Mouse (Mus musculus): ENCODE measurements around the gene Mapk8ip3. TPM values are rescaled to one million over a fixed set of nuclear protein-coding genes. Genes with fewer than 3 reads are reported as not detected.

The Mapk8ip3 gene
- polyA plus RNA-seq, 1 experiment = 272 TPM

- H3K4me1 ChIP-seq (replicated peaks; ENCODE audit: control insufficient read depth, insufficient read depth, low read length) = no peaks in the 10 kb centered on the region; the same call in 1 of the 2 replicates
- no peaks in the 10 kb centered on the region for H3K36me3 ChIP-seq (ENCODE audit: control insufficient read depth, insufficient read depth, low read length)
- no peak for DNase-seq
- no peaks in the 10 kb centered on the region for H3K27me3 ChIP-seq (ENCODE audit: control insufficient read depth, insufficient read depth, low read length)
- no peak overlapping the region for H3K27ac ChIP-seq (ENCODE audit: control insufficient read depth, insufficient read depth, low read length)
- no peak overlapping the region for H3K4me3 ChIP-seq (ENCODE audit: control insufficient read depth, insufficient read depth, low read length)
- no peak for TF ChIP-seq CTCF (IDR thresholded peaks at IDR 0.05; ENCODE audit: borderline replicate concordance, control insufficient read depth, extremely low read depth, insufficient read depth, low read length, poor library complexity)
- TF ChIP-seq POLR2A (IDR thresholded peaks at IDR 0.05; ENCODE audit: control insufficient read depth, extremely low read depth, insufficient read depth, low read length, poor library complexity) = no peak
- WGBS = 67% methylated on average over 4 of the region's 4 CpGs
These were observed 62.9 kb downstream of the Mapk8ip3 start for GRCm38 (mm10) chr17:24873695-24874404.

- Histone ChIP-seq H3K4me3 (ENCODE audit: control insufficient read depth, insufficient read depth, low read length) (no peak overlapping the region), H3K27me3 (ENCODE audit: control insufficient read depth, insufficient read depth, low read length) (no peaks in the 10 kb centered on the region), H3K27ac (ENCODE audit: control insufficient read depth, insufficient read depth, low read length) (no peak overlapping the region), H3K36me3 (ENCODE audit: control insufficient read depth, insufficient read depth, low read length) (no peaks in the 10 kb centered on the region), H3K4me1 (replicated peaks; ENCODE audit: control insufficient read depth, insufficient read depth, low read length) (no peaks in the 10 kb centered on the region)
- WGBS = 97% methylated on average over 10 of the region's 10 CpGs
- TF ChIP-seq POLR2A (IDR thresholded peaks at IDR 0.05; ENCODE audit: control insufficient read depth, extremely low read depth, insufficient read depth, low read length, poor library complexity) = no peak
- no peak for TF ChIP-seq CTCF (IDR thresholded peaks at IDR 0.05; ENCODE audit: borderline replicate concordance, control insufficient read depth, extremely low read depth, insufficient read depth, low read length, poor library complexity)
- no peak for DNase-seq
These were observed 68.9 kb downstream of the Mapk8ip3 start for GRCm38 (mm10) chr17:24867914-24868313.

GRCm38 (mm10) chr17:24865776-24866175, 71.0 kb downstream of the Mapk8ip3 start, which contains the start of gene Igfals:
Igfals (plus strand) TSS chr17:24865997.
- TF ChIP-seq POLR2A (IDR thresholded peaks at IDR 0.05; ENCODE audit: control insufficient read depth, extremely low read depth, insufficient read depth, low read length, poor library complexity) (no peak), CTCF (IDR thresholded peaks at IDR 0.05; ENCODE audit: borderline replicate concordance, control insufficient read depth, extremely low read depth, insufficient read depth, low read length, poor library complexity) (no peak)
- H3K36me3 ChIP-seq (ENCODE audit: control insufficient read depth, insufficient read depth, low read length) = peaks cover 6% of the 10 kb centered on the region
- WGBS = 95% methylated on average over 8 of the region's 8 CpGs
- no peaks in the 10 kb centered on the region for H3K4me1 ChIP-seq (replicated peaks; ENCODE audit: control insufficient read depth, insufficient read depth, low read length)
- H3K27ac ChIP-seq (ENCODE audit: control insufficient read depth, insufficient read depth, low read length) = no peak within 1 kb of the TSS
- H3K4me3 ChIP-seq (ENCODE audit: control insufficient read depth, insufficient read depth, low read length) = no peak within 1 kb of the TSS
- DNase-seq = no peak
- no peaks in the 10 kb centered on the region for H3K27me3 ChIP-seq (ENCODE audit: control insufficient read depth, insufficient read depth, low read length)

GRCm38 (mm10) chr17:24861785-24862184, 75.0 kb downstream of the Mapk8ip3 start:
- H3K36me3 ChIP-seq (ENCODE audit: control insufficient read depth, insufficient read depth, low read length) = peaks cover 6% of the 10 kb centered on the region
- H3K4me3 ChIP-seq (ENCODE audit: control insufficient read depth, insufficient read depth, low read length) = no peak overlapping the region
- no peak for TF ChIP-seq POLR2A (IDR thresholded peaks at IDR 0.05; ENCODE audit: control insufficient read depth, extremely low read depth, insufficient read depth, low read length, poor library complexity)
- no peak for TF ChIP-seq CTCF (IDR thresholded peaks at IDR 0.05; ENCODE audit: borderline replicate concordance, control insufficient read depth, extremely low read depth, insufficient read depth, low read length, poor library complexity)

GRCm38 (mm10) chr17:24860076-24860475, 76.7 kb downstream of the Mapk8ip3 start:
- Histone ChIP-seq H3K4me1 (replicated peaks; ENCODE audit: control insufficient read depth, insufficient read depth, low read length) (no peaks in the 10 kb centered on the region), H3K27me3 (ENCODE audit: control insufficient read depth, insufficient read depth, low read length) (no peaks in the 10 kb centered on the region), H3K36me3 (ENCODE audit: control insufficient read depth, insufficient read depth, low read length) (peaks cover 6% of the 10 kb centered on the region), H3K27ac (ENCODE audit: control insufficient read depth, insufficient read depth, low read length) (no peak overlapping the region), H3K4me3 (ENCODE audit: control insufficient read depth, insufficient read depth, low read length) (no peak overlapping the region)
- no peak for DNase-seq
- TF ChIP-seq POLR2A (IDR thresholded peaks at IDR 0.05; ENCODE audit: control insufficient read depth, extremely low read depth, insufficient read depth, low read length, poor library complexity) (no peak), CTCF (IDR thresholded peaks at IDR 0.05; ENCODE audit: borderline replicate concordance, control insufficient read depth, extremely low read depth, insufficient read depth, low read length, poor library complexity) (no peak)
- WGBS = 99% methylated on average over 8 of the region's 8 CpGs

More at GRCm38 (mm10) chr17:24861785-24862184, 75.0 kb downstream of the Mapk8ip3 start:
- no peaks in the 10 kb centered on the region for H3K4me1 ChIP-seq (replicated peaks; ENCODE audit: control insufficient read depth, insufficient read depth, low read length)
- 97% methylated on average over 3 of the region's 3 CpGs for WGBS
- no peak for DNase-seq
- no peak overlapping the region for H3K27ac ChIP-seq (ENCODE audit: control insufficient read depth, insufficient read depth, low read length)
- no peaks in the 10 kb centered on the region for H3K27me3 ChIP-seq (ENCODE audit: control insufficient read depth, insufficient read depth, low read length)

- no peak for DNase-seq
- no peak overlapping the region for H3K27ac ChIP-seq (ENCODE audit: control insufficient read depth, insufficient read depth, low read length)
- H3K36me3 ChIP-seq (ENCODE audit: control insufficient read depth, insufficient read depth, low read length) = peaks cover 6% of the 10 kb centered on the region
- no peak overlapping the region for H3K4me3 ChIP-seq (ENCODE audit: control insufficient read depth, insufficient read depth, low read length)
- no peaks in the 10 kb centered on the region for H3K27me3 ChIP-seq (ENCODE audit: control insufficient read depth, insufficient read depth, low read length)
- WGBS = 83% methylated on average over 6 of the region's 6 CpGs
- no peaks in the 10 kb centered on the region for H3K4me1 ChIP-seq (replicated peaks; ENCODE audit: control insufficient read depth, insufficient read depth, low read length)
- TF ChIP-seq POLR2A (IDR thresholded peaks at IDR 0.05; ENCODE audit: control insufficient read depth, extremely low read depth, insufficient read depth, low read length, poor library complexity) (no peak), CTCF (IDR thresholded peaks at IDR 0.05; ENCODE audit: borderline replicate concordance, control insufficient read depth, extremely low read depth, insufficient read depth, low read length, poor library complexity) (no peak)
These were observed 77.8 kb downstream of the Mapk8ip3 start for GRCm38 (mm10) chr17:24858967-24859366.
